Mouse (Mus musculus) heart, embryonic 12.5 days (tissue): ENCODE results near the gene Dlx2. TPM values are rescaled to one million over a fixed set of nuclear protein-coding genes. Genes with fewer than 3 reads are reported as not detected.

ENCODE experiments used
- ATAC-seq: fragments of 200-750 bp; cut with Nextera tagmentation; 2 replicates; pipeline ENCODE4 v1.8.0; 2017; ENCODE audit warnings: moderate TSS enrichment, moderate library complexity; ENCODE audit not compliant: insufficient number of reproducible peaks, low FRiP score
- H3K27ac ChIP-seq: fragments of 300-500 bp; sonication (generic); 2 replicates; pipeline ENCODE4 v1.5.1; 2016; ENCODE audit warnings: mild to moderate bottlenecking, moderate library complexity; ENCODE audit not compliant: poor library complexity, severe bottlenecking
- H3K27me3 ChIP-seq: fragments of 300-500 bp; sonication (generic); replicated peaks from 2 replicates; pipeline ENCODE4 v1.6.1; 2016; ENCODE audit warnings: mild to moderate bottlenecking, moderate library complexity
- H3K36me3 ChIP-seq: fragments of 300-500 bp; sonication (generic); 2 replicates; pipeline ENCODE4 v1.6.1; 2016; ENCODE audit warnings: mild to moderate bottlenecking, moderate library complexity
- H3K4me1 ChIP-seq: fragments of 300-500 bp; sonication (generic); replicated peaks from 2 replicates; pipeline ENCODE4 v1.6.1; 2016; ENCODE audit warnings: mild to moderate bottlenecking
- H3K4me2 ChIP-seq: fragments of 300-500 bp; sonication (generic); 2 replicates; pipeline ENCODE4 v1.6.1; 2016; ENCODE audit warnings: mild to moderate bottlenecking, moderate library complexity
- H3K4me3 ChIP-seq: fragments of 300-500 bp; sonication (generic); 2 replicates; pipeline ENCODE4 v1.5.1; 2016; ENCODE audit warnings: mild to moderate bottlenecking
- H3K9ac ChIP-seq: fragments of 300-500 bp; sonication (generic); 2 replicates; pipeline ENCODE4 v1.6.1; 2016; ENCODE audit warnings: mild to moderate bottlenecking, moderate library complexity
- H3K9me3 ChIP-seq: fragments of 300-500 bp; sonication (generic); replicated peaks from 2 replicates; pipeline ENCODE4 v1.6.1; 2016; ENCODE audit warnings: mild to moderate bottlenecking, moderate library complexity
- WGBS: fragments of 180-500 bp; shearing (Covaris S2); methylation state at CpG from one replicate; pipeline ENCODE4 v1.1.7; 2016; 5-methylcytosine and 5-hydroxymethylcytosine counted together
- polyA plus RNA-seq: library from polyadenylated mRNA; unstranded; fragments of >200 nt; fragmentation: Nextera tagmentation; extraction: Ambion mirVana; gene quantifications from 2 replicates; pipeline ENCODE4 v1.2.1, GENCODE M21; 2016

Gene Dlx2
- polyA plus RNA-seq, result 0.39 and 0.68 TPM in 2 replicates

GRCm38 (mm10) chr2:71546640-71547071, at the start of gene Dlx2:
TSS of gene Dlx2 (minus strand) at chr2:71546754.
- peak within 1 kb of the TSS; percentile 85 for H3K4me2 ChIP-seq
- H3K36me3 ChIP-seq, result no peaks in the 10 kb centered on the region
- peak; percentile 38; the same call in 1 of the 2 replicates for ATAC-seq
- H3K9ac ChIP-seq, result peak within 1 kb of the TSS; percentile 42; the same call in 1 of the 2 replicates
- peaks cover 39% of the 10 kb centered on the region for H3K4me1 ChIP-seq
- H3K27ac ChIP-seq, result no peak within 1 kb of the TSS
- under 1% methylated on average over 37 of the region's 37 CpGs for WGBS
- peak within 1 kb of the TSS; percentile 53 for H3K4me3 ChIP-seq
- H3K27me3 ChIP-seq, result peaks cover 91% of the 10 kb centered on the region
- no peaks in the 10 kb centered on the region for H3K9me3 ChIP-seq

DNA sequence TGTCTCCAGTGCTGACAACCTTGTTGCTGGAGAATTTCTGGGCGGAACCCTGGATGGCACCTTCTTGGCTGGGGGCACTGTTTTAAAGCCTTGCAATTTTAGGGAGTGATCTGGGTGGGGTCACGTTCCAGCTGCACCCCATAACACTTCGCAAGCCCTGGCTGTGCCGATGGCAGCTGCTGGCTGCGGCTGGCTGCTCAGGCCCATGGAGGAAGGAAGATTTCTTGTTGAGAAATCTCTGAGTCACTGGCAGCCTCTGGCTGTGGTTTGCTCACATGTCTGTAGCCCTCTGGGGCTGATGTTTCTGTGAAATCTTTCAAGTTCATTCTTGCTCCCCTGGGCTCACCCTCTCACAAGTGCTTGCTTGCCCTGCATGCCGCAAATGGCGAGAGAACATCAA, 47.9 kb upstream of the Dlx2 start:
- no peak overlapping the region for H3K4me2 ChIP-seq
- no peak for ATAC-seq

GRCm38 (mm10) chr2:71589114-71589513, 42.6 kb upstream of the Dlx2 start:
- no peaks in the 10 kb centered on the region for H3K9me3 ChIP-seq
- H3K27me3 ChIP-seq, result no peaks in the 10 kb centered on the region
- no peaks in the 10 kb centered on the region for H3K36me3 ChIP-seq
- H3K4me3 ChIP-seq, result no peak overlapping the region
- H3K27ac ChIP-seq, result no peak overlapping the region
- no peak overlapping the region for H3K9ac ChIP-seq
- 77% methylated on average over 9 of the region's 9 CpGs for WGBS
- no peaks in the 10 kb centered on the region for H3K4me1 ChIP-seq
- no peak for ATAC-seq
- H3K4me2 ChIP-seq, result no peak overlapping the region

More for the DNA sequence above, 47.9 kb upstream of the Dlx2 start:
- H3K9ac ChIP-seq, result no peak overlapping the region
- no peak overlapping the region for H3K27ac ChIP-seq
- H3K27me3 ChIP-seq, result peaks cover 13% of the 10 kb centered on the region
- 64% methylated on average over 7 of the region's 7 CpGs for WGBS
- no peaks in the 10 kb centered on the region for H3K36me3 ChIP-seq
- no peaks in the 10 kb centered on the region for H3K9me3 ChIP-seq
- no peaks in the 10 kb centered on the region; the same call in none of the 2 replicates for H3K4me1 ChIP-seq
- no peak overlapping the region for H3K4me3 ChIP-seq

GRCm38 (mm10) chr2:71581488-71581887, 34.9 kb upstream of the Dlx2 start:
- H3K27ac ChIP-seq, result no peak overlapping the region; the same call in 1 of the 2 replicates
- peak overlapping the region; percentile 63 for H3K4me3 ChIP-seq
- no peaks in the 10 kb centered on the region for H3K36me3 ChIP-seq
- no peaks in the 10 kb centered on the region for H3K27me3 ChIP-seq
- no peaks in the 10 kb centered on the region for H3K9me3 ChIP-seq
- WGBS, result 63% methylated on average over 5 of the region's 5 CpGs
- H3K9ac ChIP-seq, result no peak overlapping the region
- no peak for ATAC-seq
- H3K4me2 ChIP-seq, result peak overlapping the region; percentile 76
- peaks cover 12% of the 10 kb centered on the region for H3K4me1 ChIP-seq

DNA sequence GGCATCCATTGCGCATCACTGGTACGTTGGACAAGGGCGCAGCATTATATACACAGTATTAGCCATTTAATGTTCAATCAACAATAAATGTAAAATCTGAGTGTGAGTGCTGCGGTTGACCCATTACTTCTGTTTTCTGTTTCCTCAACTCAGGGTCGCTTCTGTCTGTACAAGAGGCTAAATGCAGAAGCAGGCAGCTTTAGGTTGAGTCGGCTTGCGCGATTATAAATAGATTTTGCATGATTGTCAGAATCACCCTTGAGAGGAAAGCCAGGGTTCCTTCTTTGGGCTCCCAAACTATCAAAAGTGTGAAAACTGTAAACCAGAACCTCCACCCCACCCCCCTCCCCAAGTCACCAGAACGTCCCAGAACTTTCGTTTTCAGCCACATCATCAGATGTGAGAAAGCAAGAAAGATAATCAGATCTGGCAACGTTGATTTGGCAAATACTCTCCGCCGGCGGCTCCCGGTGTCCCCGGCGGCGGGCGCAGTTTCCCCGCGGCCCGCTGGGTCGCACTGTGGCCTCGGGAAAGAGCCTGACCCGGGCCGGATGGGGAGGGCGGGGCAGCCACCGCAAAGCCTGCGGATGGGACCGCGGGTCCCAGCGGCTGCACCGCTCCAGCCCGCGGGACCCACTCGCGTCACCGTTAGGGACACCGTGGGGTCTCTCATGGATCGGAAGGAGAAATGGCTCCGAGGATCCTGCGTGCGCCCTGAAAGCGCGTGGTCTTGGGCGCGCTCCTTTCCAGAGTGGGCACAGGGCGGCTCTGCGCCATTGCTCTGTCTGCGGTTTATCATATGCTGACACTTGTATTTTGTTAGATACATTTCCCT, 34.3 kb upstream of the Dlx2 start:
- peak overlapping the region; percentile 51 for H3K9ac ChIP-seq
- no peaks in the 10 kb centered on the region for H3K9me3 ChIP-seq
- 8% methylated on average over 50 of the region's 50 CpGs for WGBS
- H3K4me2 ChIP-seq, result peak overlapping the region; percentile 76
- H3K4me1 ChIP-seq, result peaks cover 12% of the 10 kb centered on the region
- peak; percentile 84 for ATAC-seq
- no peaks in the 10 kb centered on the region for H3K27me3 ChIP-seq
- H3K36me3 ChIP-seq, result no peaks in the 10 kb centered on the region
- peak overlapping the region; percentile 63 for H3K4me3 ChIP-seq
- no peak overlapping the region for H3K27ac ChIP-seq

DNA sequence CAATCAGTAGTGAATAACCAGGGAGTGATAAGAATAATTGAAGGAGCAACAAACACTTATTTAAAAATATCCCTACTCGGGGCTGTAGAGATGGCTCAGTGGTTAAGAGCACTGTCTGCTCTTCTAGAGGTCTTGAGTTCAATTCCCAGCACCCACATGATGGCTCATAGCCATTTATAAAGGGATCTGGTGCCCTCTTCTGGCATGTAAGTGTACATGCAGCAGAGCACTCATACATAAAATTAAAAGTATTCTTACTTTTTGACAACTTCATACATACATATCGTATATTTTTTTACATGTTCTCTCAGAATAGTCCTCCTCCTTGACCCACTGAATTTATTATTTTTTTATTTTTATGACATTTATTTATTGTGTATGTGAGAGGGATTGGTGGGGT, 30.5 kb upstream of the Dlx2 start:
- H3K4me3 ChIP-seq, result no peak overlapping the region
- H3K9me3 ChIP-seq, result no peaks in the 10 kb centered on the region
- no peak overlapping the region for H3K27ac ChIP-seq
- no peaks in the 10 kb centered on the region for H3K36me3 ChIP-seq
- no peak overlapping the region for H3K9ac ChIP-seq
- H3K27me3 ChIP-seq, result 0 out of 2 replicates have a peak, but pooled peaks cover 3% of the 10 kb centered on the region
- H3K4me2 ChIP-seq, result no peak overlapping the region
- 83% methylated on average over 2 of the region's 2 CpGs for WGBS
- ATAC-seq, result no peak
- H3K4me1 ChIP-seq, result peaks cover 6% of the 10 kb centered on the region; the same call in 1 of the 2 replicates

DNA sequence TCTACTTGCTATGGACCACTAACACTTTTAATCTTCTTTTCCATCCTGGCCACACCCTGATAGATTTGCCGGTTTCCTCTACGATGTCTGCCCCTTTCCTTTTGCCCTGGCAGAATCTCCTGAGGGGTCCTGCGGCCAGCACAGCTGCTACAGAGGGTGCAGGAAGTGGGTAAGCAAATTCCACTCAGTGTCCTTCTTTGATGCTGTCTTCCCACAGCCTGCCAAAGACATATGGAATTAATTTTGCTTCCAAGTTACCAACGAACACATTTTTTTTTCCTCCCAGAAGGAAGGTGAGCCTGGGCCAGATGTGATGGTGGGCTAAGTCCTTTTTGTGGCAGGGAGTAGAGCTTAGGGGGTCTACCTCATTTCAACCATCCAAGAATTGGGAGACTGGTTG, 27.2 kb upstream of the Dlx2 start:
- H3K27me3 ChIP-seq, result 0 out of 2 replicates have a peak, but pooled peaks cover 7% of the 10 kb centered on the region
- 0 out of 2 replicates have a peak, but pooled peaks cover 5% of the 10 kb centered on the region for H3K4me1 ChIP-seq
- H3K4me3 ChIP-seq, result no peak overlapping the region
- no peaks in the 10 kb centered on the region for H3K9me3 ChIP-seq
- no peak overlapping the region for H3K27ac ChIP-seq
- no peak for ATAC-seq
- 43% methylated on average over 4 of the region's 4 CpGs for WGBS
- no peaks in the 10 kb centered on the region for H3K36me3 ChIP-seq
- no peak overlapping the region for H3K4me2 ChIP-seq
- H3K9ac ChIP-seq, result no peak overlapping the region

GRCm38 (mm10) chr2:71566466-71566865, 19.9 kb upstream of the Dlx2 start:
- 67% methylated on average over 9 of the region's 9 CpGs for WGBS
- no peak for ATAC-seq
- H3K27me3 ChIP-seq, result 0 out of 2 replicates have a peak, but pooled peaks cover 4% of the 10 kb centered on the region

DNA sequence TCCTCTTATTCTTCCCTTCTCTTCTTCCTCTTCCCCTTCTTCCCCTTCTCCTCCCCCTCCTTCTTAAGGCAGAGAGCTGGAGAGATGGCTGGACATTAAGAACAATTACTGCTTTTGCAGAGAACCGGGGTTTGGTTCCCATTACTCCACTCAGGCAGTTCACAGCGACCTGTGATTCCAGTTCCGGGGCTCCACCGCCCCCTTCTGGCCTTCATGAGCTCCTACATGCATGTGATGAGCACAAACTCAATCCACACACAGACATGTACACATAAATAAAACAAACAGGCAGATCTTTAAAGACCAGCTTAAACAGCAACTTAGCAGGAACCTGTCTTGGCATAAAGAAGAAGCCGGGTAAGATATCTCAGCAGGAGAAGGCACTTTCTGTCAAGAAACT, 9.5 kb upstream of the Dlx2 start:
- 50% methylated on average over 5 of the region's 5 CpGs for WGBS
- Histone ChIP-seq H3K27ac (no peak overlapping the region), H3K36me3 (no peaks in the 10 kb centered on the region), H3K4me2 (no peak overlapping the region), H3K9me3 (peaks cover 8% of the 10 kb centered on the region; the same call in 1 of the 2 replicates), H3K4me3 (no peak overlapping the region), H3K9ac (no peak overlapping the region), H3K27me3 (peaks cover 41% of the 10 kb centered on the region), H3K4me1 (peaks cover 10% of the 10 kb centered on the region; the same call in 1 of the 2 replicates)
- ATAC-seq, result no peak

More at GRCm38 (mm10) chr2:71566466-71566865, 19.9 kb upstream of the Dlx2 start:
- no peak overlapping the region for H3K9ac ChIP-seq
- H3K9me3 ChIP-seq, result peaks cover 4% of the 10 kb centered on the region; the same call in 1 of the 2 replicates
- H3K4me3 ChIP-seq, result no peak overlapping the region
- H3K27ac ChIP-seq, result no peak overlapping the region
- H3K4me2 ChIP-seq, result no peak overlapping the region
- no peaks in the 10 kb centered on the region for H3K36me3 ChIP-seq
- H3K4me1 ChIP-seq, result 0 out of 2 replicates have a peak, but pooled peaks cover 3% of the 10 kb centered on the region

DNA sequence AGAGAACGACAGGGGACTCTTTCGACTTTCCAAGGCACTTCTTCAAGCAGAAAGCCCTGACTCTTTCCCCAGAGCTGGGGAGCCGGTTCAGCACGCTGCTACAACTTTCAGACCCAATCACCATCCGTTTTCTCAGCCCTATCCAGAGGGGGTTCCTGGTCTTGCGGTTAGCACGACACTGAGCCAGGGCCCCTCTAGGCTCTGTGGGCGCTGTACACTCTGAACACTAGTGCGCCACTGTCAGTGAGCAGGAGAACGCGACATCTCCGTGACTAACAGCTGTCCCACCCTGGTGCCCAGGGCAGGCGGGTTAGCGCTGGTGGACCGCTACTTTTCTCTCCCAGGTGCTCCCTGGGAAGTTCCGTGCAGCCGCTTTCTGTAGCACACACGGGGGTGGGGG, 5.2 kb upstream of the Dlx2 start:
- 0% methylated on average over 18 of the region's 18 CpGs for WGBS
- H3K9me3 ChIP-seq, result no peaks in the 10 kb centered on the region
- ATAC-seq, result no peak
- peak overlapping the region; percentile 55 for H3K4me2 ChIP-seq
- H3K4me3 ChIP-seq, result peak overlapping the region; percentile 32
- peaks cover 11% of the 10 kb centered on the region for H3K4me1 ChIP-seq
- no peak overlapping the region; the same call in 1 of the 2 replicates for H3K9ac ChIP-seq
- H3K27ac ChIP-seq, result no peak overlapping the region
- no peaks in the 10 kb centered on the region for H3K36me3 ChIP-seq
- peaks cover 79% of the 10 kb centered on the region for H3K27me3 ChIP-seq

DNA sequence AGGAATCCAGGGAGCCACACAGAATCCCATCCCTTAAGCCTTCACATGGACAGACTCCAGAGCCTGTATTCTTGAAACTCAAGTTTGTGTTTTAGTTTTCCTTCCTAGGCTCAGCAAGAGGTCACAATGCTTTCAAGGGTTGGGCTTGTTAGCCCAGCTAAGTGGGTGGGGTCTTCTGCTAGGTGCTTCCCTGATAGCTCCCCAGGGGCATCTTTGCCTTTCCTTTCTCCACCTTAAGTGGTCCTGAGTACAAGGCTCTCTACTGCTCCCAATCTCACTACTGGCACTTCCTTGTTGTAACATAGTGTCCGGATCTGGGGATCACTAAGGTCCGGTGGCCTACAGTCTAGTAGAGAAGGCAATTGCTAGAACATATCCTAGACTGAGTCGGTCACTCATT, 3.8 kb upstream of the Dlx2 start:
- Histone ChIP-seq H3K4me3 (no peak overlapping the region), H3K9ac (no peak overlapping the region), H3K27ac (no peak overlapping the region), H3K4me1 (peaks cover 24% of the 10 kb centered on the region), H3K9me3 (no peaks in the 10 kb centered on the region), H3K36me3 (no peaks in the 10 kb centered on the region), H3K27me3 (peaks cover 91% of the 10 kb centered on the region), H3K4me2 (no peak overlapping the region)
- no peak for ATAC-seq
- 22% methylated on average over 3 of the region's 3 CpGs for WGBS
